ENCODE assay signal across 20 mouse cellular contexts in the genomic region with DNA sequence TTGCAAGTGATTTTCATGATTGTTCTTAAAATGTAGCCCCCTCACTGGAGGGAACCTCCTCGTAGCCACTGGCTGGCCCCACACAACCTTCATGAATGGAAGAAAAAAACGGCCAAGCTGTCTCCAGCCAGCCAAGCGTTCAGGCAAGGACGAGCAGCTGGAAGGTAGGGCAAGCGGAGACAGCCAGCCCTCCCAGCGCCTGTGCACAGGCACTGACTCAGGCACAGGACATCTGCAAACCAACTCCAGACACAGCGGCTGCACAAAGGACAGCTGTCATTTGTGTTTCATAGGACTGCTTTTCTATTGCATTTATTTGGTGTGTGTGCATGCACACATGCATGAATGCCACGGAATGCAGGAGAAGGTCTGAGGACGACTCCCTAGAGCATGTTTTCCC. TPM values are rescaled to one million over a fixed set of nuclear protein-coding genes. Genes with fewer than 3 reads are reported as not detected.
"Had no signal": no experiment of that assay in that cellular context is flagged by ENCODE, and none has a peak within 500 bp of the region (broad histone marks: within the 10 kb centered on the region; RNA-seq: fewer than 3 reads in every experiment).

No protein-coding gene starts in this region.

- H3K36me3 ChIP-seq: limb, embryonic 12.5 days; limb, embryonic 15.5 days; midbrain, embryonic 12.5 days; midbrain, embryonic 15.5 days; stomach, embryonic 15.5 days had no signal

- H3K9ac ChIP-seq: limb, embryonic 12.5 days; limb, embryonic 15.5 days; liver, embryonic 14.5 days; liver, postnatal 0 days; lung, embryonic 14.5 days; midbrain, embryonic 12.5 days; midbrain, embryonic 15.5 days; stomach, embryonic 15.5 days had no signal

- DNase-seq: kidney, postnatal 14 days; left cerebral cortex, postnatal 4 days; liver, postnatal 0 days; lung, embryonic 14.5 days; right cerebral cortex, postnatal 25 days; spleen, adult 18-20 months; thymus, adult 18-20 months; thymus, postnatal 4 days had no signal

- H3K4me1 ChIP-seq: limb, embryonic 15.5 days; midbrain, embryonic 12.5 days; stomach, embryonic 15.5 days had no signal

- H3K27ac ChIP-seq: limb, embryonic 12.5 days; limb, embryonic 15.5 days; liver, embryonic 14.5 days; macrophage; midbrain, embryonic 12.5 days; midbrain, embryonic 15.5 days; stomach, embryonic 15.5 days had no signal

- H3K4me3 ChIP-seq: limb, embryonic 12.5 days; limb, embryonic 15.5 days; midbrain, embryonic 12.5 days; midbrain, embryonic 15.5 days; stomach, embryonic 15.5 days had no signal

- ATAC-seq: liver, postnatal 0 days; lung, postnatal 0 days; midbrain, embryonic 15.5 days had no signal

- H3K27me3 ChIP-seq: midbrain, embryonic 15.5 days; stomach, embryonic 15.5 days had no signal

- H3K9me3 ChIP-seq: limb, embryonic 12.5 days; limb, embryonic 15.5 days; midbrain, embryonic 12.5 days; midbrain, embryonic 15.5 days; stomach, embryonic 15.5 days had no signal

- H3K4me2 ChIP-seq: limb, embryonic 12.5 days; limb, embryonic 15.5 days; liver, embryonic 11.5 days; lung, embryonic 14.5 days; midbrain, embryonic 12.5 days; midbrain, embryonic 15.5 days; stomach, embryonic 15.5 days had no signal

RNA-seq across cellular contexts. Expression of a gene that starts 5.4 kb away (rescaled TPM):
- total RNA-seq: megakaryocyte, adult 5-6 weeks; monocyte, adult 5-6 weeks had no signal
- polyA plus RNA-seq: liver, embryonic 11.5 days; liver, embryonic 14.5 days; liver, postnatal 0 days; macrophage; neural tube, embryonic 11.5 days had no signal

RNA-seq across cellular contexts. Expression of a gene that starts 56.1 kb away (rescaled TPM):
- polyA plus RNA-seq: macrophage had no signal
